Mouse (Mus musculus) left cerebral cortex, postnatal 36 days (tissue): ENCODE measurements around the gene Il4ra. TPM values are rescaled to one million over a fixed set of nuclear protein-coding genes. Genes with fewer than 3 reads are reported as not detected.

ENCODE experiments used
- DNase-seq, 2 experiments: peaks; one replicate each; pipeline ENCODE4 v3.0.0; 2021 to 2022; ENCODE audit warnings: low spot score in 2 of 2, mixed read lengths in 1 of 2
- intact Hi-C: fragments of 180-260 bp; cut with DNase I; formaldehyde crosslinking; loops from one replicate; pipeline ENCODE4 v1.15.1; 2025
- total RNA-seq, 2 experiments: library from RNA; stranded (reverse); gene quantifications; 2 replicates each; pipeline ENCODE4 v1.2.3; 2021

Il4ra gene
- total RNA-seq, 2 experiments from 2014 or later, result 5.7 to 5.9 TPM

GRCm38 (mm10) chr7:125545331-125545730 is 6.6 kb upstream of the Il4ra start:
- DNase-seq, result no peak
- intact Hi-C loops, result no loop called here

GRCm38 (mm10) chr7:125546727-125547126 is 5.2 kb upstream of the Il4ra start:
- no peak for DNase-seq
- intact Hi-C loops, result no loop called here

GRCm38 (mm10) chr7:125549916-125550315 is 2.0 kb upstream of the Il4ra start:
- no peak for DNase-seq
- intact Hi-C loops, result loop anchor here (5.0 kb wide), 1 partner anchor 58 kb away; the partner anchor contains the start of gene Nsmce1

- DNase-seq, result no peak
- intact Hi-C loops, result loop anchor here (5.0 kb wide), 1 partner anchor 59 kb away; the partner anchor contains the start of gene Nsmce1
These were observed 989 bp upstream of the Il4ra start for GRCm38 (mm10) chr7:125550881-125551381.

- intact Hi-C loops, result loop anchor here (5.0 kb wide), 1 partner anchor 61 kb away; the partner anchor contains the start of gene Nsmce1
- no peak for DNase-seq
These were observed 1.1 kb downstream of the Il4ra start for GRCm38 (mm10) chr7:125552851-125553555.

- intact Hi-C loops, result loop anchor here (5.0 kb wide), 1 partner anchor 62 kb away; the partner anchor contains the start of gene Nsmce1
These were observed 1.9 kb downstream of the Il4ra start for GRCm38 (mm10) chr7:125553653-125554428.

GRCm38 (mm10) chr7:125554456-125555114 is 2.7 kb downstream of the Il4ra start:
- no peak for DNase-seq
- intact Hi-C loops, result loop anchor here (5.0 kb wide), 1 partner anchor 62 kb away; the partner anchor contains the start of gene Nsmce1

More at GRCm38 (mm10) chr7:125553653-125554428, 1.9 kb downstream of the Il4ra start:
- no peak for DNase-seq

GRCm38 (mm10) chr7:125555351-125555872 is 3.5 kb downstream of the Il4ra start:
- intact Hi-C loops, result no loop called here
- DNase-seq, result no peak

- no peak for DNase-seq
These were observed 4.2 kb downstream of the Il4ra start for GRCm38 (mm10) chr7:125556096-125556495.

GRCm38 (mm10) chr7:125556865-125557264 is 4.9 kb downstream of the Il4ra start:
- intact Hi-C loops, result no loop called here
- DNase-seq, result no peak

More at GRCm38 (mm10) chr7:125556096-125556495, 4.2 kb downstream of the Il4ra start:
- intact Hi-C loops, result no loop called here

GRCm38 (mm10) chr7:125558401-125558945 is 6.6 kb downstream of the Il4ra start:
- intact Hi-C loops, result no loop called here
- DNase-seq, result no peak

GRCm38 (mm10) chr7:125558997-125559396 is 7.1 kb downstream of the Il4ra start:
- no peak for DNase-seq
- intact Hi-C loops, result no loop called here

- no peak for DNase-seq
- intact Hi-C loops, result no loop called here
These were observed 7.6 kb downstream of the Il4ra start for GRCm38 (mm10) chr7:125559537-125559936.

GRCm38 (mm10) chr7:125560146-125560785 is 8.3 kb downstream of the Il4ra start:
- DNase-seq, result no peak
- intact Hi-C loops, result no loop called here

- intact Hi-C loops, result no loop called here
- peak in 1 of 2 experiments; percentile 35 for DNase-seq
These were observed 9.3 kb downstream of the Il4ra start for GRCm38 (mm10) chr7:125561085-125561690.

- no peak for DNase-seq
- intact Hi-C loops, result no loop called here
These were observed 10.5 kb downstream of the Il4ra start for GRCm38 (mm10) chr7:125562413-125562812.

GRCm38 (mm10) chr7:125563093-125563492 is 11.2 kb downstream of the Il4ra start:
- intact Hi-C loops, result no loop called here
- DNase-seq, result no peak

- intact Hi-C loops, result no loop called here
These were observed 12.6 kb downstream of the Il4ra start for GRCm38 (mm10) chr7:125564316-125565024.

More at GRCm38 (mm10) chr7:125564316-125565024, 12.6 kb downstream of the Il4ra start:
- DNase-seq, result no peak
